Mouse (Mus musculus) C2C12 (cell line): ENCODE measurements at regions not wholly inside any gene's neighbourhood (a gene's known extent, or its start where the extent isn't known, plus 50 kb on each side); places are given as distances from the start of the nearest gene placed in this dataset.

Source experiments
- H3K27me3 ChIP-seq: one replicate; pipeline ENCODE4 v1.6.1; 2011; ENCODE audit not compliant: control insufficient read depth, insufficient read depth, insufficient read length
- H3K36me3 ChIP-seq: one replicate; pipeline ENCODE4 v1.6.1; 2011; ENCODE audit not compliant: control insufficient read depth, insufficient read depth
- H3K4me3 ChIP-seq: one replicate; pipeline ENCODE4 v1.5.1; 2011; ENCODE audit warnings: mild to moderate bottlenecking, control low read depth; ENCODE audit not compliant: poor library complexity, insufficient read depth, severe bottlenecking
- H3K79me2 ChIP-seq: one replicate; pipeline ENCODE4 v1.6.1; 2011; ENCODE audit not compliant: control insufficient read depth, insufficient read depth
- H3K79me3 ChIP-seq: one replicate; pipeline ENCODE4 v1.6.1; 2011; ENCODE audit warnings: low read depth, control low read depth
- H3ac ChIP-seq: one replicate; pipeline ENCODE3; 2011; ENCODE audit warnings: low read depth; ENCODE audit not compliant: control insufficient read depth, insufficient read length
- CEBPB ChIP-seq: IDR thresholded peaks from one replicate; pipeline ENCODE4 v1.6.1; 2011; ENCODE audit warnings: low read depth, mild to moderate bottlenecking, control low read depth, moderate library complexity
- CTCF ChIP-seq: IDR thresholded peaks from one replicate; pipeline ENCODE4 v1.5.1; 2011; ENCODE audit not compliant: control insufficient read depth, insufficient read depth, insufficient read length
- FOSL1 ChIP-seq: IDR thresholded peaks from one replicate; pipeline ENCODE4 v1.8.0; 2011; ENCODE audit warnings: mild to moderate bottlenecking, low read length; ENCODE audit not compliant: poor library complexity, insufficient read depth, severe bottlenecking
- MAX ChIP-seq: IDR thresholded peaks from one replicate; pipeline ENCODE4 v1.6.1; 2011; ENCODE audit warnings: mild to moderate bottlenecking, control low read depth
- MYOD1 ChIP-seq: IDR thresholded peaks from one replicate; pipeline ENCODE4 v1.6.1; 2011; ENCODE audit warnings: low read depth; ENCODE audit not compliant: control insufficient read depth, insufficient read length
- MYOG ChIP-seq: IDR thresholded peaks from one replicate; pipeline ENCODE4 v1.6.1; 2011; ENCODE audit not compliant: control insufficient read depth, insufficient read length; ENCODE audit errors: extremely low read depth
- USF1 ChIP-seq: IDR thresholded peaks from one replicate; pipeline ENCODE4 v1.6.1; 2011; ENCODE audit warnings: low read depth, mild to moderate bottlenecking, control low read depth, moderate library complexity

DNA sequence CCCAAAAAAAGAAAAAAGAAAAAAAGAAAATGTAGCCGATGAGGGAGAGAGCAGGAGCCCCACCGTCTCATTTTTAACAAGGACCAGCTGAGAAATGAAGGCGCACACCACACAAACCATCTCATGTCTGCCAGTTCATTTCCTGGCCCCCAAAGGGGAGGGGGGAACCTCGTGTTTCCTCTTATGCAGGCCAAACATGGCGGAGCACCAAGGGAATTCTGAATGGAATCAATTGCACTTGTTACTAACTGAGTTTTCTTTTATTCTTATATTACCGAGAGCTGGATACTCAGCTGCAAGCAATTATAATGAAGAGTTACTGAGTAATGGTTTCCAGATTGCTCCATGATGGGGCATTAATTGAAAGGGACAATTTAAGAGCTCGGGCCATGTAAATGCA is 348.5 kb upstream of the Npvf start:
- no peak overlapping the region for H3K4me3 ChIP-seq
- peaks cover 10% of the 10 kb centered on the region for H3K27me3 ChIP-seq
- TF ChIP-seq FOSL1 (no peak), MAX (no peak), MYOG (no peak), MYOD1 (no peak), CEBPB (no peak), USF1 (no peak)
- H3ac ChIP-seq, result no peak overlapping the region
- no peaks in the 10 kb centered on the region for H3K79me2 ChIP-seq
- H3K79me3 ChIP-seq, result no peaks in the 10 kb centered on the region
- no peaks in the 10 kb centered on the region for H3K36me3 ChIP-seq

DNA sequence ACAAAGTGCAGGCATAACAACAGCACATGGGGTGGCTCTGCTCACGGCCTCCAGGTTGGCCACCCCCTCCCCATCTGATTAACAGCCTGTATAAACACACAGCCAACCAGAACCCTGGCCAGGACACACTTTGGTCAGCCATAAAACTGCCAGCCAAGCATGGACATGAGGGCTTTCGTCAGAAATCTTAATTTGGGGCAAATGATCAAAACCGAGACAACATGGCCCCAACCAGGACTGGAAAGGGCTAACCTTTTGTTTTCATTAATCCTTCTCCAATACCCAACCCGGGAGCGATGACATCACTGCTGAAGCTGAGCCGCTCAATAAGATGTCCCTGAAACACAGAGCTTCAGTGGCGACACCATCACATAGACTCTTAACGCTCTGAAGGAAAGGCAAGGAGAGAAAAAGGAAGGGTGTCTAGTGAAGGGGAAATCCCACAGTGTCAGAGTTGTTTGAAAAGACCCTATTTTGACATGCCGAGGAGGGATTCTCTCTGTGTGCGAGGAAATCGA is 351.9 kb upstream of the Npvf start:
- no peak for TF ChIP-seq CEBPB
- no peak for TF ChIP-seq MYOD1
- TF ChIP-seq USF1, result no peak
- no peak for TF ChIP-seq MYOG
- TF ChIP-seq CTCF, result no peak
- no peak for TF ChIP-seq FOSL1
- no peak for TF ChIP-seq MAX

GRCm38 (mm10) chr6:51009526-51010340 is 355.5 kb upstream of the Npvf start:
- Histone ChIP-seq H3K79me2 (no peaks in the 10 kb centered on the region), H3K4me3 (no peak overlapping the region), H3ac (no peak overlapping the region), H3K36me3 (no peaks in the 10 kb centered on the region), H3K27me3 (peaks cover 24% of the 10 kb centered on the region), H3K79me3 (no peaks in the 10 kb centered on the region)
- TF ChIP-seq MAX (no peak), CTCF (no peak), MYOD1 (no peak), USF1 (no peak), CEBPB (no peak), MYOG (no peak), FOSL1 (no peak)

More for the DNA sequence above, 351.9 kb upstream of the Npvf start:
- no peak overlapping the region for H3K4me3 ChIP-seq
- H3K79me3 ChIP-seq, result no peaks in the 10 kb centered on the region
- no peak overlapping the region for H3ac ChIP-seq
- H3K27me3 ChIP-seq, result peaks cover 5% of the 10 kb centered on the region
- no peaks in the 10 kb centered on the region for H3K36me3 ChIP-seq
- no peaks in the 10 kb centered on the region for H3K79me2 ChIP-seq

DNA sequence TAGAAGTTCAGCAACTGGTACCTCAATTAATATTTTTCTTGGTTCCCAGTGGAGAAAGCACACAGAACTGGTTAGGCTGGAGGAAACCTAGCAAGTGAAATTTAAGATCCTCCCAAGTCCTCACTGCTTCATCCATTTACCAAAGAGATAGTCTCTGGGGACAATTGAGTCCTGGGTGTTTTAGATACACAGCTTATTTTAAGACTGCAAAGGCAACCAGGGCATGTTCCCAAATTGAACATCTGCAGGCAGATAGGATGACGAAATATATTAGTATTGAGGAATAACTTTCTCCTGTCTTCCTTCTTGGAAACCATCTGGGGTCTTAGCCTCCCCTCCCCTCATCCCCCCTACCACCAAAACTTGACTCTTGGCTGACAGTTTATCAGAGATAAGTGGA is 356.3 kb upstream of the Npvf start:
- Histone ChIP-seq H3K36me3 (no peaks in the 10 kb centered on the region), H3K79me2 (no peaks in the 10 kb centered on the region), H3K79me3 (no peaks in the 10 kb centered on the region), H3K27me3 (peaks cover 24% of the 10 kb centered on the region), H3K4me3 (no peak overlapping the region), H3ac (no peak overlapping the region)
- TF ChIP-seq CTCF (no peak), CEBPB (no peak), USF1 (no peak), FOSL1 (no peak), MYOD1 (no peak), MYOG (no peak), MAX (no peak)

GRCm38 (mm10) chr6:51012086-51012830 is 358.0 kb upstream of the Npvf start:
- H3K36me3 ChIP-seq, result no peaks in the 10 kb centered on the region
- TF ChIP-seq FOSL1 (no peak), CEBPB (no peak), CTCF (no peak), USF1 (no peak), MYOD1 (no peak), MYOG (no peak)
- H3ac ChIP-seq, result no peak overlapping the region
- H3K79me3 ChIP-seq, result no peaks in the 10 kb centered on the region
- H3K79me2 ChIP-seq, result no peaks in the 10 kb centered on the region
- no peak overlapping the region for H3K4me3 ChIP-seq
- peaks cover 24% of the 10 kb centered on the region for H3K27me3 ChIP-seq
